Mouse (Mus musculus): ENCODE measurements around the gene Anxa6. TPM values are rescaled to one million over a fixed set of nuclear protein-coding genes. Genes with fewer than 3 reads are reported as not detected.

Anxa6 gene
- polyA plus RNA-seq, 1 experiment from 2014 or later = 36.5 TPM

DNA sequence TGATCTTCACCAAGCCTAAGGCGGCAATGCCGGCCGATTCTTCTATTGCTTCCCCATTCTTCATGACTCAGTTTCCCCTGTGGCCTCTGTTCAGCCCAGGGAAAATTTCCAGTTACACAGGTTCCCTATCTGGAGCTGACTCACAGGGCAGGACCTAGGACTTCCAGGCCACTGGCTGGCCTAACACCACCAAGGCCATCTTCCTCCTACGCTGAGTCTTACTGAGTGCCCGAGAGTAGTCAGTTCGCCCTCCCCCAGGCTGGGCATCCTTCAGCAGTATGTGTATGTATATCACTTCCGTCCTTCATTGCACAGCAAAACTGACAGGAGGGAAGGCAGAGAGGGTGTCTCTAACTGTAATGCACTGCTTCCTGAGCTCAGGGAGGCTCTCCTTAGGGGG lies 99.0 kb downstream of the Anxa6 start:
- no peak for ATAC-seq
- H3K4me2 ChIP-seq (replicated peaks) = no peak overlapping the region
- no peak overlapping the region for H3K4me3 ChIP-seq (replicated peaks)
- H3K36me3 ChIP-seq = peaks cover 36% of the 10 kb centered on the region
- peaks cover 11% of the 10 kb centered on the region for H3K4me1 ChIP-seq (replicated peaks)
- H3K9me3 ChIP-seq = no peaks in the 10 kb centered on the region
- H3K27me3 ChIP-seq = no peaks in the 10 kb centered on the region
- H3K9ac ChIP-seq (replicated peaks) = no peak overlapping the region
- H3K27ac ChIP-seq = no peak overlapping the region
- 96% methylated on average over 7 of the region's 7 CpGs for WGBS

DNA sequence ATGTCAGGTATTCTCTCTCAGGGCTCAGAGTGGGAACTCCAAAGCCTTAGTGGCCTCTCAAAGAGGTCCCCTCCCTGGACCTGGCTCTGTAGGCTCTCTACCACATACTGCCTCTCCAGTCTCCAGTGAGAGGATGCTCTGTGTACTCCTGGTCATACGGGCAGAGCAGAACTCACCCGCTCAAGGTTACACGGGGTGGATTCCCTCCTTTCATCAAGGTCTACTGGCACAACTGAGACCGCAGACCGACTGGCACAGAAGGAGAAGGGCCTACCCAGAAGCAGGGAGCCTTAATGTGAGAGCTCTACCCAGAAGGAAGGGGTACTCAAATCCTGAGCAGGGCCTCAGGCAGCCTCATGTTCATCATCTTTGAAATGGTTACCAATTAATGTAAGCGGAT lies 100.7 kb downstream of the Anxa6 start:
- peaks cover 43% of the 10 kb centered on the region for H3K36me3 ChIP-seq
- H3K27ac ChIP-seq = no peak overlapping the region
- ATAC-seq = no peak
- H3K27me3 ChIP-seq = no peaks in the 10 kb centered on the region
- peaks cover 11% of the 10 kb centered on the region for H3K4me1 ChIP-seq (replicated peaks)
- 88% methylated on average over 6 of the region's 6 CpGs for WGBS
- no peak overlapping the region for H3K4me3 ChIP-seq (replicated peaks)
- no peak overlapping the region for H3K4me2 ChIP-seq (replicated peaks)
- no peak overlapping the region for H3K9ac ChIP-seq (replicated peaks)
- H3K9me3 ChIP-seq = no peaks in the 10 kb centered on the region

DNA sequence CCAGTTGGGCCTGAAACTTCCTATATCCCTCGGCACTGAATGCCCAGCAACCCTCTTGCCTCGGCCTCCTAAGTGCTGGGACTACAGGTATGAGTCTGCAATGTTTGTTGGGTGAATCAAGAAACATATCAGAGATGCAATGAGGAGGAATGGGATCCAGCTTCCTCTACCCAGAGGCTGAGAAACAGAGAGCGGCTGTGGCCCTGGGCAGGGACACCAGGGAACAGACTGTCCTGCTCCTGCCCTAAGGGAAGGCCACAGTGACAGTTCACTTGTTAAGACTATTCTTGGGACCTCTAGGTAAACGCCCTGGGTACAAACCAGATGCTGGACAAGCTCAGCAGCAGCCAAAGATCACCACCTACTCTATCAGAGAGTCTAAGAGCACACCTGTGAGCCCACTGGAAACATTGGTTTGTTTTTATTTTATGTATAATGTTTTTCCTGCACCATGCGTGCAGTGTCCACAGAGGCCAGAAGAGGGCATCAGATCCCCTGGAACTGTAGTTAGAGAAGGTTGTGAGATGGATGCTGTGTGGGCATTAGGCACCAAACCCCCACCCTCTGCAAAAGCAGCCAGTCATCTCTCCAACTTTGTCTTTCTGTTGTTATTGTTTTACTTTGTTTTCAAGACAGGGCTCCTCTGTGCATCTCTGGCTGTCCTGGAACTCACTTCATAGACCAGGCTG lies 101.7 kb downstream of the Anxa6 start:
- H3K27me3 ChIP-seq = no peaks in the 10 kb centered on the region
- 58% methylated on average over 5 of the region's 5 CpGs for WGBS
- no peaks in the 10 kb centered on the region for H3K9me3 ChIP-seq
- H3K27ac ChIP-seq = no peak overlapping the region
- peaks cover 40% of the 10 kb centered on the region for H3K36me3 ChIP-seq
- H3K9ac ChIP-seq (replicated peaks) = no peak overlapping the region
- no peak overlapping the region for H3K4me3 ChIP-seq (replicated peaks)
- no peak for ATAC-seq
- no peak overlapping the region for H3K4me2 ChIP-seq (replicated peaks)
- H3K4me1 ChIP-seq (replicated peaks) = peaks cover 11% of the 10 kb centered on the region

DNA sequence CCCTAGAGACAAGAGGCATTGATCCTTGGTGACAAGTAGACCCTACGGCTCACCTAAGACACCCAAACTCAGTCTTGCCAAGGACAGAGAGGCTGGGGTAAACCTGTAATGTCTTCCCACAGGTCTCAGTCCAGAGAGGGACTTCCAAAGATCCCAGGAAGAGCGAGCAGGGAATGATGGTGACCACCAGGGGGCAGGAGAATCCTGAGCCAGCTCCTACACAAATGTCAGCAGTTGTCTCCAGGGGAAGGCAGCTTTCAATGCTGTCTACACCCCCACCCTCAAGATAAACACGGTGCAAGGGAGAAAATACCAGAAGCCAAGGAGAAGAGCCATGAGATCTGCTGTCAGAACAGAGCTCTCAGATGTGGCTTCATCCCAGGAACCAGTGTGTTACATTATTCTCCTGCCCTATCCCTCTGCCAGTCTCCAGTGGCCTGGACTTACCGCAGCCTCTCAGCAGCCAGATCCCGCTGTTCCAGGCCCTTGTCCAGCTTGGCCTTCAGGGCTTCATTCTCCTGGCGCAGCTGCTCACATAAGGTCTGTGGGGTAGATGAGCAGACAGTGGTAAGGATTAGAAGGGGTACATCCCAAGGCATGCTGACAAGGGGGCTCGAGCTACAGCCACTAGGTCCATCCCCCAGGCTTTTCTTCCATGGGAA lies 102.8 kb downstream of the Anxa6 start:
- 70% methylated on average over 7 of the region's 7 CpGs for WGBS
- H3K27ac ChIP-seq = 0 out of 2 replicates have a peak overlapping the region, but pooled peaks have one; percentile 9
- H3K4me1 ChIP-seq (replicated peaks) = 0 out of 2 replicates have a peak, but pooled peaks cover 2% of the 10 kb centered on the region
- H3K4me3 ChIP-seq (replicated peaks) = no peak overlapping the region
- H3K36me3 ChIP-seq = peaks cover 45% of the 10 kb centered on the region
- no peak for ATAC-seq
- H3K4me2 ChIP-seq (replicated peaks) = no peak overlapping the region
- H3K27me3 ChIP-seq = no peaks in the 10 kb centered on the region
- H3K9me3 ChIP-seq = no peaks in the 10 kb centered on the region
- no peak overlapping the region for H3K9ac ChIP-seq (replicated peaks)

DNA sequence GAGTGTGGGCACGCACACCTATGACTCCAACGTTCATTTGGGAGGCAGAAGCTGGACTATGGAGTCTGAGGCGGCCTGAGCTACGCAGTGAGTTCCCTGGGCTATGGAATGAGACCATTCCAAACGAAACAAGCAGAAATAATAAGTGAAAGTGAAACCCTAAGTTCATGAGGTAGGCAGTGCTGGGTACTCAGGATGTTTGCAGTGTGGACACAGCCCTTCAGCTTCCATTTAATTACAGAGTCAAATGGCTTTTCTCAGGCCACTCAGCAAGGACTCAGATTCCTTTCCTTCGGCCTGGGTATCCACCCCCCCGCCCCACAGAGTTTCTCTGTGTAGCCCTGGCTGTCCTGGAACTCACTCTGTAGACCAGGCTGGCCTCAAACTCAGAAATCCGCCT lies 103.5 kb downstream of the Anxa6 start:
- Histone ChIP-seq H3K4me3 (replicated peaks) (no peak overlapping the region), H3K36me3 (peaks cover 49% of the 10 kb centered on the region), H3K27me3 (no peaks in the 10 kb centered on the region), H3K27ac (no peak overlapping the region), H3K9me3 (no peaks in the 10 kb centered on the region), H3K4me1 (replicated peaks) (0 out of 2 replicates have a peak, but pooled peaks cover 2% of the 10 kb centered on the region), H3K4me2 (replicated peaks) (no peak overlapping the region), H3K9ac (replicated peaks) (no peak overlapping the region)
- ATAC-seq = no peak
- WGBS = 85% methylated on average over 8 of the region's 8 CpGs

DNA sequence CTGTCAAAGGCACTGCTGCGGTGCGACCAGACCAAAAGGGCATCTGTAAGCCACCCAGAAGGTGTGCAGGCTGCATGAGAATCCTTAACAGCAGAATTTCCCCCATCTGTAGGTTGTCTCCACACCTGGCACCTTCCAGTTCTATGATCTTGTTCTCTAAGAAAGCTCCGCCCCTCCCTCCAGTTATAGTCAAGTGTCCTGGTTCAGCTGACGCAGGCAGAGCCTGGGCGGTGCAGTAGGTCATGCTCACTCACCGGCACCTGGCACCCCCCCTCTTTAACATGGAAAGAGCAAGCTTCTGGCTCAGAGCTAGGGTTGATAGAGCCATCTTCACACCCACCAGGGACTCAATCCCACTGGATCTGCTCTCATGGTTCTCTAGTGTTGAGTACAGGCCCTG lies 104.0 kb downstream of the Anxa6 start:
- Histone ChIP-seq H3K4me1 (replicated peaks) (0 out of 2 replicates have a peak, but pooled peaks cover 2% of the 10 kb centered on the region), H3K27ac (no peak overlapping the region), H3K9ac (replicated peaks) (no peak overlapping the region), H3K9me3 (no peaks in the 10 kb centered on the region), H3K4me3 (replicated peaks) (no peak overlapping the region), H3K4me2 (replicated peaks) (no peak overlapping the region), H3K36me3 (peaks cover 53% of the 10 kb centered on the region), H3K27me3 (no peaks in the 10 kb centered on the region)
- ATAC-seq = no peak
- WGBS = 96% methylated on average over 6 of the region's 6 CpGs

Other genes with a start within 250 kb of the Anxa6 start
- 205 and 209 TPM in 2 replicates for gene Cdc42se2, start 245.8 kb downstream of the Anxa6 start, polyA plus RNA-seq (2015; fragmentation: Nextera tagmentation; extraction: Ambion mirVana)
- 7.1 and 11.2 TPM in 2 replicates for gene Lyrm7, start 172.5 kb downstream of the Anxa6 start, polyA plus RNA-seq (2015; fragmentation: Nextera tagmentation; extraction: Ambion mirVana)
- 703 and 771 TPM in 2 replicates for gene Hint1, start 167.1 kb downstream of the Anxa6 start, polyA plus RNA-seq (2015; fragmentation: Nextera tagmentation; extraction: Ambion mirVana)
- gene Gpx3, start 131.0 kb downstream of the Anxa6 start, polyA plus RNA-seq (2015; fragmentation: Nextera tagmentation; extraction: Ambion mirVana) = 19.6 and 21.4 TPM in 2 replicates
- 13.4 and 14.4 TPM in 2 replicates for gene Tnip1, start 70.5 kb downstream of the Anxa6 start, polyA plus RNA-seq (2015; fragmentation: Nextera tagmentation; extraction: Ambion mirVana)
- gene Ccdc69, start 44.7 kb upstream of the Anxa6 start, polyA plus RNA-seq (2015; fragmentation: Nextera tagmentation; extraction: Ambion mirVana) = 0.19 TPM in 1 of 2 replicates, not detected in the other
- 13.2 and 14.5 TPM in 2 replicates for gene Gm2a, start 64.7 kb upstream of the Anxa6 start, polyA plus RNA-seq (2015; fragmentation: Nextera tagmentation; extraction: Ambion mirVana)
- gene Slc36a3, start 118.3 kb upstream of the Anxa6 start, polyA plus RNA-seq (2015; fragmentation: Nextera tagmentation; extraction: Ambion mirVana) = not detected in 2 replicates
- 0.17 and 0.27 TPM in 2 replicates for gene Slc36a2, start 151.6 kb upstream of the Anxa6 start, polyA plus RNA-seq (2015; fragmentation: Nextera tagmentation; extraction: Ambion mirVana)
- gene Slc36a1, start 170.9 kb upstream of the Anxa6 start, polyA plus RNA-seq (2015; fragmentation: Nextera tagmentation; extraction: Ambion mirVana) = 2.7 and 2.8 TPM in 2 replicates